Mouse (Mus musculus) neural tube, embryonic 11.5 days (tissue): ENCODE data around the gene Rpl29. TPM values are rescaled to one million over a fixed set of nuclear protein-coding genes. Genes with fewer than 3 reads are reported as not detected.

ENCODE experiments used
- ATAC-seq: fragments of 200-750 bp; cut with Nextera tagmentation; 2 replicates; pipeline ENCODE4 v1.8.0; 2017; ENCODE audit warnings: moderate number of reproducible peaks, mild to moderate bottlenecking, moderate TSS enrichment, moderate library complexity; ENCODE audit not compliant: insufficient read depth, low FRiP score, low TSS enrichment
- DNase-seq: peaks from one replicate; pipeline ENCODE4 v3.0.0-alpha.2; 2015; ENCODE audit warnings: low spot score
- H3K27ac ChIP-seq: fragments of 300-500 bp; sonication (generic); 2 replicates; pipeline ENCODE4 v1.5.1; 2014; ENCODE audit warnings: low read depth, mild to moderate bottlenecking, low read length
- H3K27me3 ChIP-seq: fragments of 300-500 bp; sonication (generic); 2 replicates; pipeline ENCODE4 v1.6.1; 2014; ENCODE audit warnings: mild to moderate bottlenecking, low read length, mixed read lengths; ENCODE audit not compliant: control insufficient read depth, insufficient read depth
- H3K36me3 ChIP-seq: fragments of 300-500 bp; sonication (generic); 2 replicates; pipeline ENCODE4 v1.6.1; 2014; ENCODE audit warnings: mild to moderate bottlenecking, low read length, moderate library complexity, mixed read lengths; ENCODE audit not compliant: control insufficient read depth, insufficient read depth
- H3K4me1 ChIP-seq: fragments of 300-500 bp; sonication (generic); 2 replicates; pipeline ENCODE4 v1.6.1; 2014; ENCODE audit warnings: low read length, mixed read lengths; ENCODE audit not compliant: control insufficient read depth, insufficient read depth
- H3K4me2 ChIP-seq: fragments of 300-500 bp; sonication (generic); 2 replicates; pipeline ENCODE4 v1.6.1; 2014; ENCODE audit warnings: low read depth, mild to moderate bottlenecking, moderate library complexity
- H3K4me3 ChIP-seq: fragments of 300-500 bp; sonication (generic); 2 replicates; pipeline ENCODE4 v1.5.1; 2014; ENCODE audit warnings: low read depth, low read length
- H3K9ac ChIP-seq: fragments of 300-500 bp; sonication (generic); 2 replicates; pipeline ENCODE4 v1.6.1; 2014; ENCODE audit warnings: mild to moderate bottlenecking, low read length
- H3K9me3 ChIP-seq: fragments of 300-500 bp; sonication (generic); 2 replicates; pipeline ENCODE4 v1.6.1; 2016; ENCODE audit warnings: low read length; ENCODE audit not compliant: control insufficient read depth
- WGBS: fragments of 180-500 bp; shearing (Covaris S2); extraction: QIAGEN DNeasy Blood & Tissue Kit; methylation state at CpG from one replicate; pipeline ENCODE4 v1.1.7; 2014; 5-methylcytosine and 5-hydroxymethylcytosine counted together
- polyA plus RNA-seq: library from polyadenylated mRNA; unstranded; fragments of >200 nt; fragmentation: Nextera tagmentation; extraction: Ambion mirVana; gene quantifications from 2 replicates; pipeline ENCODE4 v1.2.1, GENCODE M21; 2014

Rpl29 gene
- polyA plus RNA-seq, 1 experiment from 2014 or later = 844 TPM

GRCm38 (mm10) chr9:106470991-106471750, 41.9 kb downstream of the Rpl29 start:
- Histone ChIP-seq H3K4me1 (peaks cover 9% of the 10 kb centered on the region; the same call in 1 of the 2 replicates), H3K36me3 (no peaks in the 10 kb centered on the region), H3K4me3 (no peak overlapping the region), H3K9me3 (no peaks in the 10 kb centered on the region), H3K27ac (no peak overlapping the region), H3K4me2 (peak overlapping the region; percentile 24; the same call in 1 of the 2 replicates), H3K9ac (no peak overlapping the region), H3K27me3 (no peaks in the 10 kb centered on the region)
- DNase-seq (no peak), ATAC-seq (no peak)
- WGBS = 64% methylated on average over 14 of the region's 14 CpGs

GRCm38 (mm10) chr9:106471892-106472291, 42.6 kb downstream of the Rpl29 start:
- ATAC-seq = no peak
- Histone ChIP-seq H3K4me3 (no peak overlapping the region), H3K9me3 (no peaks in the 10 kb centered on the region), H3K36me3 (no peaks in the 10 kb centered on the region), H3K4me1 (peaks cover 9% of the 10 kb centered on the region; the same call in 1 of the 2 replicates), H3K4me2 (peak overlapping the region; percentile 24; the same call in 1 of the 2 replicates), H3K27ac (no peak overlapping the region), H3K9ac (no peak overlapping the region), H3K27me3 (no peaks in the 10 kb centered on the region)
- WGBS = 12% methylated on average over 5 of the region's 5 CpGs
- DNase-seq = peak; percentile 17

- H3K9me3 ChIP-seq = no peaks in the 10 kb centered on the region
- 68% methylated on average over 4 of the region's 4 CpGs for WGBS
- H3K9ac ChIP-seq = no peak overlapping the region
- peaks cover 9% of the 10 kb centered on the region; the same call in 1 of the 2 replicates for H3K4me1 ChIP-seq
- no peak overlapping the region for H3K27ac ChIP-seq
- no peak overlapping the region for H3K4me2 ChIP-seq
- H3K36me3 ChIP-seq = no peaks in the 10 kb centered on the region
- no peaks in the 10 kb centered on the region for H3K27me3 ChIP-seq
- peak; percentile 6 for DNase-seq
- no peak for ATAC-seq
- H3K4me3 ChIP-seq = no peak overlapping the region
Measured at GRCm38 (mm10) chr9:106472321-106472720, 43.1 kb downstream of the Rpl29 start.

- Histone ChIP-seq H3K27ac (no peak overlapping the region), H3K4me1 (peaks cover 16% of the 10 kb centered on the region), H3K9ac (no peak overlapping the region), H3K36me3 (no peaks in the 10 kb centered on the region), H3K9me3 (no peaks in the 10 kb centered on the region), H3K4me3 (no peak overlapping the region), H3K27me3 (no peaks in the 10 kb centered on the region), H3K4me2 (no peak overlapping the region)
- DNase-seq = no peak
- no peak for ATAC-seq
- 90% methylated on average over 16 of the region's 16 CpGs for WGBS
Measured at GRCm38 (mm10) chr9:106473081-106473752, 44.0 kb downstream of the Rpl29 start.

- no peak for ATAC-seq
- Histone ChIP-seq H3K4me2 (no peak overlapping the region), H3K9me3 (no peaks in the 10 kb centered on the region), H3K36me3 (no peaks in the 10 kb centered on the region), H3K4me1 (peaks cover 17% of the 10 kb centered on the region), H3K9ac (no peak overlapping the region), H3K4me3 (no peak overlapping the region), H3K27ac (no peak overlapping the region), H3K27me3 (no peaks in the 10 kb centered on the region)
- DNase-seq = peak; percentile 9
- WGBS = 80% methylated on average over 5 of the region's 5 CpGs
Measured at GRCm38 (mm10) chr9:106473753-106474105, 44.5 kb downstream of the Rpl29 start.

- 2% methylated on average over 6 of the region's 6 CpGs for WGBS
- Histone ChIP-seq H3K4me1 (peaks cover 17% of the 10 kb centered on the region), H3K9me3 (no peaks in the 10 kb centered on the region), H3K36me3 (no peaks in the 10 kb centered on the region), H3K27ac (no peak overlapping the region), H3K9ac (peak overlapping the region; percentile 24; the same call in 1 of the 2 replicates), H3K4me3 (no peak overlapping the region), H3K4me2 (no peak overlapping the region), H3K27me3 (no peaks in the 10 kb centered on the region)
- ATAC-seq (no peak), DNase-seq (peak; percentile 77)
Measured at GRCm38 (mm10) chr9:106474456-106474855, 45.2 kb downstream of the Rpl29 start.

- Histone ChIP-seq H3K9me3 (no peaks in the 10 kb centered on the region), H3K4me3 (no peak overlapping the region), H3K4me2 (no peak overlapping the region), H3K27ac (no peak overlapping the region), H3K36me3 (no peaks in the 10 kb centered on the region), H3K9ac (no peak overlapping the region), H3K27me3 (no peaks in the 10 kb centered on the region), H3K4me1 (peaks cover 17% of the 10 kb centered on the region)
- DNase-seq = no peak
- no peak for ATAC-seq
- 64% methylated on average over 7 of the region's 7 CpGs for WGBS
Measured at GRCm38 (mm10) chr9:106475046-106475445, 45.8 kb downstream of the Rpl29 start.

- Histone ChIP-seq H3K4me3 (no peak within 1 kb of the TSS), H3K4me1 (peaks cover 17% of the 10 kb centered on the region), H3K27me3 (no peaks in the 10 kb centered on the region), H3K4me2 (peak within 1 kb of the TSS; percentile 3; the same call in 1 of the 2 replicates), H3K9ac (peak within 1 kb of the TSS; percentile 12; the same call in 1 of the 2 replicates), H3K27ac (no peak within 1 kb of the TSS), H3K9me3 (no peaks in the 10 kb centered on the region), H3K36me3 (no peaks in the 10 kb centered on the region)
- no peak for ATAC-seq
- no peak for DNase-seq
- WGBS = 89% methylated on average over 10 of the region's 10 CpGs
Measured at GRCm38 (mm10) chr9:106475663-106476001, 46.4 kb downstream of the Rpl29 start, which contains the start of gene Rrp9. Gene Rrp9 (plus strand): TSS chr9:106475963.
